Mouse (Mus musculus) spleen, embryonic (tissue): ENCODE measurements around the gene Muc5b.
"Not testable (repeated sequence)": the region's sequence is repeated elsewhere in the genome, so short reads cannot be mapped to it uniquely, and the experiment has no call there.

Experiments
- CTCF ChIA-PET: fragments of 350-600 bp; sonication (Branson Sonifier 250); formaldehyde crosslinking; loops from one replicate; lab custom pipeline; 2022; lab: Charles Lee

The Muc5b gene

DNA sequence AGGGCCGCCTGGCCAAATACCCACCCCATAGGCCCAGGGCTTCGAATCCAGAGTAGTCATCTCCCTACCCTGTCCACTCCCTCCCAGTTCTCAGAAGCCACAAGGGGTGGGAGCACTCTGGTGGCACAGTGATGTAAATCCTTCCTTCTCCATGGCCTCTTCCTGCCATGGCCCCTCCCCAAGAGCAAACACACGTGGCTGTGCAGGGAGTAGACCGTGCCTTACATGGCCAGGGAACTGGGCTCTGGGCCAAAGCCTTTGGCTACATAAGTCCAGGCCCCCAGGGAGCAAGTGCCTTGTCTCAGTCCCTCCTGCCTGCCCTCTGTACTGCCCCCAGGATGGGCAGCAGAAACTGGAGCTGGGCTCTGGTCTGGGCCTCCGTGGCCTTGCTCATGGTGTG lies at the start of gene Muc5b:
Gene Muc5b, plus strand, starts transcription at position 292 of the 400 bp plus-strand sequence.
- CTCF ChIA-PET, result no interaction called here

GRCm38 (mm10) chr7:141794251-141794650 lies 44.6 kb upstream of the Muc5b start:
- CTCF ChIA-PET, result no interaction called here

GRCm38 (mm10) chr7:141803206-141803605 lies 35.7 kb upstream of the Muc5b start:
- CTCF ChIA-PET, result interaction anchor here (0.5 kb wide), 1 partner anchor 214 kb away, joined by 3 read pairs; no protein-coding TSS in a partner anchor

GRCm38 (mm10) chr7:141805384-141805783 lies 33.5 kb upstream of the Muc5b start:
- CTCF ChIA-PET, result no interaction called here

DNA sequence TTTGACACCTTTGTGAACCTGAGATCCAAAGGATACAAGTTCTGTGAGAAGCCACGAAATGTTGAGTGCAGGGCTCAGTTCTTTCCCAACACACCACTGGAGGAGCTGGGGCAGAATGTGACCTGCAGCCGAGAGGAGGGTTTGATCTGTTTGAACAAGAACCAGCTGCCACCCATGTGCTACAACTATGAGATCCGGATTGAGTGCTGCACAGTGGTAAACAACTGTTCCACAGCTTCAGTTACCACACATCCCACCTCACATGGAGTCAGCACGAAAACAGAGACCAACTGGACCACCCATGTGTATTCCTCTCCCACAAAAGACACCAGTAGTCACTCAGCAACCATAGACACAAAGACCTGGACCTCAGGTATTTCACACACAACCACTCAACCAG lies 31.0 kb upstream of the Muc5b start:
- CTCF ChIA-PET, result not testable (repeated sequence)

DNA sequence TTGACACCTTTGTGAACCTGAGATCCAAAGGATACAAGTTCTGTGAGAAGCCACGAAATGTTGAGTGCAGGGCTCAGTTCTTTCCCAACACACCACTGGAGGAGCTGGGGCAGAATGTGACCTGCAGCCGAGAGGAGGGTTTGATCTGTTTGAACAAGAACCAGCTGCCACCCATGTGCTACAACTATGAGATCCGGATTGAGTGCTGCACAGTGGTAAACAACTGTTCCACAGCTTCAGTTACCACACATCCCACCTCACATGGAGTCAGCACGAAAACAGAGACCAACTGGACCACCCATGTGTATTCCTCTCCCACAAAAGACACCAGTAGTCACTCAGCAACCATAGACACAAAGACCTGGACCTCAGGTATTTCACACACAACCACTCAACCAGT lies 28.9 kb upstream of the Muc5b start:
- CTCF ChIA-PET, result not testable (repeated sequence)

DNA sequence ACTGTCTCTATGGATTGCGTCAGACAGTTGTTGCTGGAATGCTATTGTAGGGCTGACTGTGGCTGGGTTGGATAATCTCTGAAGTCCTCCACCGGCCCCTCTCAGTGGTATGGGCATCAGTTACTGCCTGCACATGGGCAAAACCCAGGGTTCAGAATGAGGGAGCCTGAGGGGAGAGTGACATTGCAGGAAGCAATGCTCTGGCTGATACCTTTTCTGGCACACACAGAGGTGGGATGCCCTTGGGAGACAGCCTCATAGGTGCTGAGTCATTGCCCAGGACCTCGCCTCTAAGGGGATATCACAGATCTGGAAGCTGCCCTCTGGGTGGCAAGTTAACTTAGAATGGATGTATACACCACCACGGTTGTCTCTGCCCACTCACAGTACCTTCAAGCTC lies 25.5 kb upstream of the Muc5b start:
- CTCF ChIA-PET, result no interaction called here

DNA sequence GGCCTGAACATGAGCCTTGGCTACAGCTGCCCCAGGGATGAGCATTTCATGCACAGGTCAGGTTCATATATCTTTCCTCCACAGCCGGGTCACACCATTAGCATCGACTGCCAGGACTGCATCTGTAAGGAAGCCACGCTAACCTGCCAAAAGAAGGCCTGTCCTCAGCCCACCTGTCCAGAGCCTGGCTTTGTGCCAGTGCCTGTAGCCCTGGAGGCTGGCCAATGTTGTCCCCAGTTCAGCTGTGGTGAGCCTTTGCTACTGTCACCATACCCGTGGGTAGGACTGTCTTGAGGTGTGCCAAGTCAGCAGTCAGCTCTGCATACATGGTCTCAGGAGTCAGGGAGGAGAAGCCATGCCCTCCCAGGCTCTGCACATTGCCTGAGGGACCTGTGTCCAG lies 23.5 kb upstream of the Muc5b start:
- CTCF ChIA-PET, result no interaction called here

- CTCF ChIA-PET, result no interaction called here
Observed at GRCm38 (mm10) chr7:141817355-141818075, 21.4 kb upstream of the Muc5b start.

- CTCF ChIA-PET, result no interaction called here
Observed at GRCm38 (mm10) chr7:141818267-141818666, 20.6 kb upstream of the Muc5b start.

- CTCF ChIA-PET, result no interaction called here
Observed at GRCm38 (mm10) chr7:141822582-141823261, 16.1 kb upstream of the Muc5b start.

DNA sequence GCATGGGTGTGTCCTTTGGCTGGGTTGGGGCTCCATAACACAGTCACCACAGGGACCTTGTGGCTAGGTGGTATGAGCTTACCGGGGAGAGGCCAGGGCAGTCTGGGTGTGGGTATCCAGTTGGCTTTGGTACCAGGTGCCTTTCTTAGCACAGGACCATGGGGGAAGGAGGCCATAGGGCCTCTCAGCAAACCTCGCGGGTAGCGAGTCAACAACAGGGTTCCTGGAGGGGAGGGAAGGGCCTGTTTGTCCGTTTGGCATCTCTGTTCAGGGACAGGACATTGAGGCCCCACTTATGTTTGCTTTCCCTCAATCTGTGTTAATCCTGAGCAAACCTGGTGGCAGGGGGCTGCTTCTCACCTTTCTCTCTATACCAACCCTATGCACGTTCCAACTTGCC lies 15.2 kb upstream of the Muc5b start:
- CTCF ChIA-PET, result no interaction called here

GRCm38 (mm10) chr7:141824398-141824797 lies 14.5 kb upstream of the Muc5b start:
- CTCF ChIA-PET, result no interaction called here

DNA sequence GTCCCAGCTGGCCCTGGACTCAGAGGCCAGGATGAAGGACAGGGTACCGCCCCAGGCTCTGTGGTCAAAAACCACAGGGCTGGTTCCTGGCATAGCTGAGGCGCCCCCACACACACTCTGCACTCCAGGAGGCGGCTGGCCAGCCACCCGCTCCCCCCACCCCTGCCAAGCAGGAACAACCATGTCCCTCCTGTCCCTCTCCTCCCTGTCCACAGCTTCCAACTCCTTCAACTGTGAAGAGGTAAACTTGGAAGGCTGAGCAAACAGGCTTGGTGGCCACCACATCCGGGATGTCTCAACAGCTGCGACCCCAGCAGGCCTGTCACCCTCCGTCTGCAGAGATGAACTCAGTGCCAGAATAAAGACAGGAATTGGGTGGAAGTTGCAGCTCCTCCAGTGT lies 2.9 kb upstream of the Muc5b start:
- CTCF ChIA-PET, result no interaction called here

GRCm38 (mm10) chr7:141836423-141836822 lies 2.4 kb upstream of the Muc5b start:
- CTCF ChIA-PET, result interaction anchor here (0.6 kb wide), 1 partner anchor 1462 kb away, joined by 3 read pairs; no protein-coding TSS in a partner anchor

GRCm38 (mm10) chr7:141840354-141840753 lies 1.5 kb downstream of the Muc5b start:
- CTCF ChIA-PET, result no interaction called here

DNA sequence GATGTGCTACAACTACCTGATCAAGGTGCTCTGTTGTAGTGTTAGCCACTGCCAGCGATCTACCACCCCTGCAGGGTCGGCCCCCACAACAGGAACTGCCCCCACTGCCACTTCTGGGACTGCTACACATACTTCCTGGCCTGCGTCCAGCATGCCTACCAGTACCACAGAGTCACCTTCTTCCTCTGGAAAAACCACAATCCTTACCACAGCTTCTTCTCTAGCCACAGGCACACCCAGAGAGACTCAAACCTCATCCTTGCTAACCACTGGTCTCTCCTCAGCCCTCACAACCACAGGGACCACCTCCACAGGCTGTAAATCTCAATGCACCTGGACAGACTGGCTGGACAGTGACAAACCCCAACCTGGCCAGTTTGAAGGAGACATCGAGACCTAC lies 22.2 kb downstream of the Muc5b start:
- CTCF ChIA-PET, result no interaction called here

DNA sequence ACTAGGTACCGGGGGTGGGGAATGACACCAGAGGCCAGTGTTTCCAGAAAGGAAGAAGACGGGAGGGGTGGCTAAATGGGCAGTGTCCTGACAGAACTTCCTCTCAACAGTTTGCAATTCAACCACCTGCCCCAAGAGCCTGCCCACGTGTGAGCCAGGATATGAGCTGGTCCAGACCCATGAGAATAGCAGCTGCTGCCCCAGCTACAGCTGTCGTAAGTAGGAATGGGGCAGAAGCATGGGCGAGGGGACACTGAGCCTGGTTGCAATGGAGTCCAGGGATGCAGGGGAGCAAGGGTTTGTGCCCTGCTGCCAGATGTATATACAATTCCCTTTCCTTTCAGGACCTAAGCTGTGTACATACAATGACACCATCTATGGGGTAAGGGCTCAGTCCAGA lies 30.8 kb downstream of the Muc5b start:
- CTCF ChIA-PET, result interaction anchor here (0.6 kb wide), 1 partner anchor 696 kb away, joined by 3 read pairs; no protein-coding TSS in a partner anchor

DNA sequence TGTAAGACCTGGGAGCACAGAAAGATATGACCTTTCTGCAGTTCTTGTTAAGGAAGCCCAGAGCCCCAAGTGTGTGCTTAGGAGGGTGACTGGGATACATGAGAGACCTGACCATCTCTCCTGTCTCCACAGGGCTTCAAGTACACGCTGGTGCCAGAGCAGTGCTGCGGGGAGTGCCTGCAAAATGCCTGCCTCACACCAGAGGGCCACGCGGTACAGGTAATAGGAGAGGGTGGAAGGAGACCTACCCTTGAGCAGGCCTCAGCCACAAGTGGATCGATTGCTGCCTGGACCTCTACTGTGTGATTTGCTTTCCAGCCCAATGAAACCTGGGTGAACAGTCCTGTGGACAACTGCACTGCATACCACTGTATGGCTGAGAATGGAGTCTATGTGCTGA lies 31.7 kb downstream of the Muc5b start:
- CTCF ChIA-PET, result no interaction called here

DNA sequence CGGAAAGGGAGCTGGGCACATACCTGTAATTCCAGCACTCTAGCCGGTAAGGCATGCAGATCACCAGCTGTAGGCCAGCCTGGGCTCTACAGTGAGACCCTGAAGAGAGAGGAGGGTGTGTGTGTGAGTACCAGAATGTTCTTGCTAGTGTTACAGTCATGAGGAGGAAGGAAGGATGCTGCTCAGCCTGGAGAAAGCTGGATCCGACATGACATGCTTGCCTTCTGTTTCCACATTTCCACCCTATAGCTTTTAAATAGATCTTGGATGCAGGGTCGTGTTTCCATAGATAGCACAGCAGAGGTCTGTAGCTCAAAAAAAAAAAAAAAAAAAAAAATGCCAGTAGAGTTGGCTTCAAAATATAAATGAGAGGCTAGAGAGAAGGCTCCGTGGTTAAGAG lies 36.0 kb downstream of the Muc5b start:
- CTCF ChIA-PET, result interaction anchor here (1.0 kb wide), 1 partner anchor 10 kb away, joined by 3 read pairs; no protein-coding TSS in a partner anchor

DNA sequence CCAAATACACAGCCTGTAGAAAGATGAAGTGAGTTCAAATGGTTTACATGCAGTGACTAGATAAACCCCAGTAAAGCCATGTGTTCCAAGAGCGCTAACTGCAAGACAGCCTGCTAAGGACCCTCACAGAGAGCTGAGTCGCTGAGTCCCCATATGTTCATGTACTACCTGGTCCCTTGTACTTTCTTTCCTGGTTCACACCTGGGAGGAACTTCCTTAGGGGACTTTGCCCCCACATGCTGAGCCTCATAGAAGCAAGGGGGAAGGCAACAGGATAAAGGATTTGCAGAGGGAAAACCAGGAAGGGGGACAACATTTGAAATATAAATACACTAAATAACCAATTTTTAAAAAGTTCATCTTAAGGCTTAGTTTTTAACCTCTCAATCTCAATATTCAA lies 39.9 kb downstream of the Muc5b start:
- CTCF ChIA-PET, result no interaction called here

- CTCF ChIA-PET, result interaction anchor here (1.5 kb wide), 1 partner anchor 10 kb away, joined by 4 read pairs; no protein-coding TSS in a partner anchor
Observed at GRCm38 (mm10) chr7:141892151-141892550, 53.3 kb downstream of the Muc5b start.

- CTCF ChIA-PET, result interaction anchor here (1.2 kb wide), 1 partner anchor 11 kb away, joined by 4 read pairs; no protein-coding TSS in a partner anchor
Observed at GRCm38 (mm10) chr7:141901825-141902224, 63.0 kb downstream of the Muc5b start.
